Mouse (Mus musculus): ENCODE measurements around the gene Slc47a2.
A peak's percentile ranks its signal among the peaks of the same experiment; 100 is the strongest.

Slc47a2 gene

DNA sequence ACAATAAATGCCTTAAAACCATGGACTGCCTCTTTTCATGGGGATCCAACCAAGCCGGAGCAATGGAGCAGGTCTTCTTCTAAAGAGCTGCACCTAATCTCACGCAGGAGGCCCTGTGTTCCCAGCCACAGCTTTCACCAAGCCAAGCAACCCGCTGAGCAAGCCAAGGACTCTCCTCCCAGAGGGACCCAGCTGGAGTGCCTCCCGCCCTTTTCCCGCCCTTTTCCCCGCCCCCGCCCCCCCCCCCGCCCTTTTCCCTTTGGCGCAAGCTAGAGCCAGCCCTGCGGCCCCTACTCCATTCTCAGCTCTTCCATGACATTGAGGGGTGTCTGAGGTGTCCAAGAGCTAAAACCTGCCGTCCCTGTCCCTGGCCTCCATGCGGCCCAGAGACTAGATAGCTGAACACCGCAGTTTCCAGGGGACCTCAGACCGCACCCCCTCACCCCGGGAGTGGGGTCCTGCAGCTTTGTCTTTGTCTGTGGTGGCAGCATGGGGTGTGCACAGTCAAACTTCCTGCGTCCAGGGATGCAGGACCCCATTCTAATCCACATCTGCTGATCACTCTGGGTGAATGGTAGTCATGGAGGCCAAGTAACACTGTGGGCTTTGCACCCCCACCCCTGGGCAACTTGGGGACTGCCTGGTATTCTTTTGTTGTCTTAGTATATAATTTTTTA is 41.8 kb downstream of the Slc47a2 start:
- Histone ChIP-seq H3K4me3 (replicated peaks; ENCODE audit: low read length) (peak overlapping the region; percentile 59; the same call in 1 of the 2 replicates), H3K4me1 (replicated peaks; ENCODE audit: low read depth, low read length) (peaks cover 51% of the 10 kb centered on the region), H3K9me3 (ENCODE audit: low read length) (peaks cover 64% of the 10 kb centered on the region), H3K36me3 (ENCODE audit: insufficient read depth, low read length) (peaks cover 7% of the 10 kb centered on the region; the same call in 1 of the 2 replicates), H3K27me3 (ENCODE audit: insufficient read depth, low read length) (no peaks in the 10 kb centered on the region)
- TF ChIP-seq NANOG (IDR thresholded peaks at IDR 0.05; ENCODE audit: borderline replicate concordance, low read length) = no peak
- no peak for TF ChIP-seq CTCF (conservative IDR thresholded peaks at IDR 0.05; ENCODE audit: low read length)
- TF ChIP-seq POU5F1 (IDR thresholded peaks at IDR 0.05; ENCODE audit: borderline replicate concordance, low read length) = no peak

DNA sequence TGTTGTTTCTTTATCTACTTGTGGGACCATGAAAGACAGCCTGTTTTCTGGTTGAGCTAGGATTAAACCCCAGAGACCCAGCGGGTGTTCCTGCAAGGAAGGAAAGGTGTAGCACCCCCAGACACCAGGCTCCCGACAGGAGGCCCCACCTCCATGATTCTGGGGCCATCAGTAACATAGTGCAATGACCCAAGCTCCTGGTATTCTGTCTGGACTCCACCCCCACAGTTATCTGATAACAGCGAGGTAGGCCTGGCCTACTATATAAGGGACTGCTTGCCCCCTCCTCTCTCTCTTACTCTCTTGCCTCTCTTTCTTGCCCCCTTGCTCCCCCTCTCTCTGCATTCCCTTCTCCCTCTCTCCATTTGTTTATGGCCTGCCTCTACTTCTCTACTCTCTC is 42.5 kb downstream of the Slc47a2 start:
- TF ChIP-seq CTCF (conservative IDR thresholded peaks at IDR 0.05; ENCODE audit: low read length) (no peak), POU5F1 (IDR thresholded peaks at IDR 0.05; ENCODE audit: borderline replicate concordance, low read length) (no peak), NANOG (IDR thresholded peaks at IDR 0.05; ENCODE audit: borderline replicate concordance, low read length) (no peak)
- H3K4me3 ChIP-seq (replicated peaks; ENCODE audit: low read length) = no peak overlapping the region
- H3K36me3 ChIP-seq (ENCODE audit: insufficient read depth, low read length) = peaks cover 7% of the 10 kb centered on the region
- peaks cover 51% of the 10 kb centered on the region for H3K4me1 ChIP-seq (replicated peaks; ENCODE audit: low read depth, low read length)
- H3K27me3 ChIP-seq (ENCODE audit: insufficient read depth, low read length) = no peaks in the 10 kb centered on the region
- H3K9me3 ChIP-seq (ENCODE audit: low read length) = peaks cover 64% of the 10 kb centered on the region

DNA sequence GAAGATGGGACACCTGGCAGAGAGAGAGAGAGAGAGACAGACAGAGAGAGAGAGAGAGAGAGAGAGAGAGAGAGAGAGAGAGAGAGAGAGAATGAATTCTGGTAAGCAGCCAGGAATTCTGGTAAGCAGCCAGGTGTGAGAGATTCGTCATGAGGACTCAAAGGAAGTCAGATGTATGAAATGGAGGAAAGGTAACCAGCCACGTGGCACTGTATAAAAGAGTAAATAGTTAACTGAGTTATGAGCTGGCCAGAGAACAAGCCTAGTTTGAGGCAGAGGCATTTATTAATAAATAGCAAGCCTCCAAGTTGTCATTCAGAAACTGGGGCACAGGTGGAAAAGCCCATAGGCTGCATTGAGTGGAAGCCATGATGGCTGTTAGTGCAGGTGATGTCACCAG is 44.8 kb downstream of the Slc47a2 start:
- Histone ChIP-seq H3K9me3 (ENCODE audit: low read length) (peaks cover 64% of the 10 kb centered on the region), H3K36me3 (ENCODE audit: insufficient read depth, low read length) (peaks cover 7% of the 10 kb centered on the region), H3K4me1 (replicated peaks; ENCODE audit: low read depth, low read length) (peaks cover 58% of the 10 kb centered on the region), H3K4me3 (replicated peaks; ENCODE audit: low read length) (no peak overlapping the region), H3K27me3 (ENCODE audit: insufficient read depth, low read length) (no peaks in the 10 kb centered on the region)
- TF ChIP-seq NANOG (IDR thresholded peaks at IDR 0.05; ENCODE audit: borderline replicate concordance, low read length) (no peak), POU5F1 (IDR thresholded peaks at IDR 0.05; ENCODE audit: borderline replicate concordance, low read length) (no peak), CTCF (conservative IDR thresholded peaks at IDR 0.05; ENCODE audit: low read length) (no peak)

DNA sequence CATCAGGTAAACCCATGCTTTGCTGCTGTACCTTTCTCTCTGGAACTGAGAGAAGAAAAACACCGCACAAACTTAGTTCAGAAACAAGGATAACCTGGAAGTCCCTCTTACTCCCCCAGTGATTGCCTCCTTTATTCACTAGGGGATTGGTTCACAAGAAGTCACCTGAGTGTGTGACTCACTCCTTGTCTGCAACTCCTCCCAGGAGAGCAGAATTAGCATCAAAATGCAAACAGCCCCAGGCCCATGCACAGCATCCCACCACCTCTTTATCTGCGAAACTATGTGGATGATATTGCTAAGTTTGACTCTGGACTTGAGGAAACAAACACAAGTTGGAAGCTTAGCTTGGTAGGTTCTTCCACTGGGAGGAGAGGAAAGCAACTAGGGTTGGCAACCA is 45.3 kb downstream of the Slc47a2 start:
- H3K4me1 ChIP-seq (replicated peaks; ENCODE audit: low read depth, low read length) = peaks cover 61% of the 10 kb centered on the region
- peaks cover 7% of the 10 kb centered on the region for H3K36me3 ChIP-seq (ENCODE audit: insufficient read depth, low read length)
- no peak for TF ChIP-seq POU5F1 (IDR thresholded peaks at IDR 0.05; ENCODE audit: borderline replicate concordance, low read length)
- no peak for TF ChIP-seq CTCF (conservative IDR thresholded peaks at IDR 0.05; ENCODE audit: low read length)
- TF ChIP-seq NANOG (IDR thresholded peaks at IDR 0.05; ENCODE audit: borderline replicate concordance, low read length) = no peak
- H3K27me3 ChIP-seq (ENCODE audit: insufficient read depth, low read length) = no peaks in the 10 kb centered on the region
- H3K4me3 ChIP-seq (replicated peaks; ENCODE audit: low read length) = 0 out of 2 replicates have a peak overlapping the region, but pooled peaks have one; percentile 5
- H3K9me3 ChIP-seq (ENCODE audit: low read length) = peaks cover 64% of the 10 kb centered on the region

DNA sequence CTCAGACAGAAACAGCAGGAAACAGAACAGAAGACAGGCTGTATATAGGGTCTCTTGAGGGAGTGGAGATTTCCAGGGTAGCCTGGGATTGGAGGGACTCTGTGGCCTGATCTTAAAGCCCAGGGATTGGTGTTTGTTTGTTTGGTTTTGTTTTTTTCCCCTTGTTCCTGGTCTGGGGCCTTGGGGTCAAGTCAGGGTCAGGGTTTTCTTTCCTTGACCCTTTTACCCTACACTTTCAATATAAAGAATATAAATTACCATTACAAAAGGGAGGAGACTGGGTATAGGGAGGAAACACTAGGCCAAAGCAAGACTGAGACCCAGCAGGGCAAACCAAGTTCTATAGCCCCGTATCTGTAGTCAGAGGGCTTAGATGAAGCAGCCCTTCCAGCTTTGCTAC is 46.1 kb downstream of the Slc47a2 start:
- Histone ChIP-seq H3K9me3 (ENCODE audit: low read length) (peaks cover 64% of the 10 kb centered on the region), H3K27me3 (ENCODE audit: insufficient read depth, low read length) (no peaks in the 10 kb centered on the region), H3K4me3 (replicated peaks; ENCODE audit: low read length) (0 out of 2 replicates have a peak overlapping the region, but pooled peaks have one; percentile 5), H3K36me3 (ENCODE audit: insufficient read depth, low read length) (peaks cover 7% of the 10 kb centered on the region), H3K4me1 (replicated peaks; ENCODE audit: low read depth, low read length) (peaks cover 58% of the 10 kb centered on the region)
- TF ChIP-seq POU5F1 (IDR thresholded peaks at IDR 0.05; ENCODE audit: borderline replicate concordance, low read length) (0 out of 2 replicates have a peak, but pooled peaks have one; percentile 15), NANOG (IDR thresholded peaks at IDR 0.05; ENCODE audit: borderline replicate concordance, low read length) (no peak)

DNA sequence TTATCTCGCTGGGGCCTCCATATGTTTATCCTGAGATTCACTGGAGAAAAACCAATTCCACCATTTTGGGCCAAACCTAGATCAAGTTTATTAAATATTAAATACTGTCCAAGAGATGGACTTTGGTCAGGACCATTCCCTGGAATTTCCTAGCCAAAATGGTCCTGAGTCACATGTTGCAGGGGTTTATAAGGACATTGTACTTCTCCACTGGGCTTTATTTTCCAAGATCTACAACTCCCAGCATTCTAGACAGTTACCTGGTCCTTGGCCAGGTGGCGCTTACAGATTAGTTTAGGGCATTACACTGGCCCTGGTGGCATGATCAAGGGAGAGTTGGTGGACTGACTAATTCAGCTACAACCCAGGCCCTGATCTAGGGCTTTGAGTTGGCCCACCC is 47.1 kb downstream of the Slc47a2 start:
- TF ChIP-seq CTCF (conservative IDR thresholded peaks at IDR 0.05; ENCODE audit: low read length) (no peak), POU5F1 (IDR thresholded peaks at IDR 0.05; ENCODE audit: borderline replicate concordance, low read length) (no peak), NANOG (IDR thresholded peaks at IDR 0.05; ENCODE audit: borderline replicate concordance, low read length) (no peak)
- Histone ChIP-seq H3K9me3 (ENCODE audit: low read length) (peaks cover 63% of the 10 kb centered on the region), H3K36me3 (ENCODE audit: insufficient read depth, low read length) (peaks cover 7% of the 10 kb centered on the region), H3K4me1 (replicated peaks; ENCODE audit: low read depth, low read length) (peaks cover 49% of the 10 kb centered on the region), H3K4me3 (replicated peaks; ENCODE audit: low read length) (no peak overlapping the region), H3K27me3 (ENCODE audit: insufficient read depth, low read length) (no peaks in the 10 kb centered on the region)

DNA sequence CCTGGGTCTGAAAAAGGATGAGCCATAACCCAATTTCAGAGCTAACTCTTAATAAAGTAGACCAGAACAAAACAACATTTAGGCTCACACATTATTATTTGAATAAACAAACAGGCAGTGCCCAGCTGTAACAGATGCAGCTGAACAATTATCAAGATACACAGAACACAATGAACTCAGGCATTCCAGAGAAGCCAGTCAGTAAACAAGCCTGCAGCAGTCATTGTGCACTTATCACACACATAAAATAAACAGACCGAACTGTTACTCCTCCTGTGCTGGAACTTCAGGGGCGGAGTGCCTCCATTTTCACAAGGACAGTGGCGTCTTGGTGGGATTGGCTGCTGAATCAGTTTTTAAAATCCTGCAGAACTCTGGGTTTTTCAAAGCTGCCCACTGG is 48.2 kb downstream of the Slc47a2 start:
- TF ChIP-seq CTCF (conservative IDR thresholded peaks at IDR 0.05; ENCODE audit: low read length) (no peak), NANOG (IDR thresholded peaks at IDR 0.05; ENCODE audit: borderline replicate concordance, low read length) (no peak), POU5F1 (IDR thresholded peaks at IDR 0.05; ENCODE audit: borderline replicate concordance, low read length) (no peak)
- H3K27me3 ChIP-seq (ENCODE audit: insufficient read depth, low read length) = no peaks in the 10 kb centered on the region
- H3K4me1 ChIP-seq (replicated peaks; ENCODE audit: low read depth, low read length) = peaks cover 44% of the 10 kb centered on the region
- no peak overlapping the region for H3K4me3 ChIP-seq (replicated peaks; ENCODE audit: low read length)
- peaks cover 53% of the 10 kb centered on the region for H3K9me3 ChIP-seq (ENCODE audit: low read length)
- H3K36me3 ChIP-seq (ENCODE audit: insufficient read depth, low read length) = peaks cover 7% of the 10 kb centered on the region

DNA sequence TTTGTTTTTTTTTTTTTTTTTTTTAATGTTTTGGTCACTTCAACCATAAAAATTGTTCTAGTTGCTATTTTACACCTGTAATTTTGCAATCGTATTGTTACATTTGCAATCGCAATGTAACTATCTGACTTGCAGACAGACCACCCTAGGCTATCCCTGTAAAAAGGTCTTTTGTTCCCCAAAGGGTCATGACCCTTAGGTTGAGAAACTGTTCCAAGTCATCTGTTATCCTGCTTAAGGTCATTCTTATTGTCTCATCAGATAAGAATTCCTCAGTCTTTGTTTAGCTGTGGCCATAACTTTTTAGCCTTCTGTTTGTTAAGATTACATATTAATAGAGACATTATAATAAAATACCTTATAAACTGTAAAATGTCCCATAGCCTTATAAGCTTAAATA is 49.4 kb downstream of the Slc47a2 start:
- TF ChIP-seq CTCF (conservative IDR thresholded peaks at IDR 0.05; ENCODE audit: low read length) (no peak), NANOG (IDR thresholded peaks at IDR 0.05; ENCODE audit: borderline replicate concordance, low read length) (no peak), POU5F1 (IDR thresholded peaks at IDR 0.05; ENCODE audit: borderline replicate concordance, low read length) (no peak)
- peaks cover 33% of the 10 kb centered on the region for H3K4me1 ChIP-seq (replicated peaks; ENCODE audit: low read depth, low read length)
- H3K4me3 ChIP-seq (replicated peaks; ENCODE audit: low read length) = no peak overlapping the region
- peaks cover 7% of the 10 kb centered on the region for H3K36me3 ChIP-seq (ENCODE audit: insufficient read depth, low read length)
- no peaks in the 10 kb centered on the region for H3K27me3 ChIP-seq (ENCODE audit: insufficient read depth, low read length)
- peaks cover 45% of the 10 kb centered on the region for H3K9me3 ChIP-seq (ENCODE audit: low read length)
